Comparison of ENCODE assay signal across 20 mouse cellular contexts in genomic region chr16:88599504-88600237, GRCm38 (mm10). TPM values are rescaled to one million over a fixed set of nuclear protein-coding genes. Genes with fewer than 3 reads are reported as not detected.
DNase-seq lines count a peak whose midpoint lies in the region; ATAC-seq lines count a peak whose summit lies in the region.
"Had no signal": no experiment of that assay in that cellular context is flagged by ENCODE, and none has a peak within 500 bp of the region (broad histone marks: within the 10 kb centered on the region; RNA-seq: fewer than 3 reads in every experiment).

No protein-coding gene starts in this region.

- 4% methylated on average over 16 of the region's 16 CpGs for WGBS in kidney, embryonic 16.5 days
- 26% methylated on average over 16 of the region's 16 CpGs for WGBS in intestine, embryonic 14.5 days
- WGBS in limb, embryonic 15.5 days, result 5% methylated on average over 16 of the region's 16 CpGs

- H3K4me3 ChIP-seq in kidney, embryonic 16.5 days (ENCODE audit: low read length), result no peak overlapping the region
- no peak overlapping the region for H3K4me3 ChIP-seq in intestine, embryonic 14.5 days (ENCODE audit: low read depth, low read length)
- no peak overlapping the region for H3K4me3 ChIP-seq in limb, embryonic 15.5 days
- H3K4me3 ChIP-seq: forebrain, embryonic 12.5 days; gastrocnemius, adult 2 months; midbrain, embryonic 10.5 days had no signal

- 0 out of 2 replicates have a peak, but pooled peaks have one; percentile 31 for ATAC-seq in kidney, embryonic 16.5 days (ENCODE audit: low FRiP score, low TSS enrichment)
- ATAC-seq in intestine, embryonic 14.5 days (replicated peaks; ENCODE audit: low FRiP score, low TSS enrichment, low read depth), result peak; percentile 77
- no peak for ATAC-seq in limb, embryonic 15.5 days (ENCODE audit: insufficient number of reproducible peaks, low FRiP score, low TSS enrichment, low read depth)
- ATAC-seq: Patski had no signal

- no peaks in the 10 kb centered on the region for H3K9me3 ChIP-seq in kidney, embryonic 16.5 days (ENCODE audit: low read length)
- no peaks in the 10 kb centered on the region for H3K9me3 ChIP-seq in intestine, embryonic 14.5 days (ENCODE audit: control insufficient read depth, low read length)
- H3K9me3 ChIP-seq in limb, embryonic 15.5 days, result no peaks in the 10 kb centered on the region
- H3K9me3 ChIP-seq: forebrain, embryonic 12.5 days; midbrain, embryonic 10.5 days had no signal

- no peak overlapping the region for H3K27ac ChIP-seq in kidney, embryonic 16.5 days (ENCODE audit: low read length)
- H3K27ac ChIP-seq in intestine, embryonic 14.5 days (ENCODE audit: low read depth), result peak overlapping the region; percentile 59; the same call in 1 of the 2 replicates
- no peak overlapping the region for H3K27ac ChIP-seq in limb, embryonic 15.5 days
- H3K27ac ChIP-seq: forebrain, embryonic 12.5 days; gastrocnemius, adult 2 months; liver, embryonic 14.5 days; midbrain, embryonic 10.5 days had no signal

- peaks cover 13% of the 10 kb centered on the region; the same call in 1 of the 2 replicates for H3K4me1 ChIP-seq in kidney, embryonic 16.5 days (ENCODE audit: insufficient read depth, low read length)
- no peaks in the 10 kb centered on the region for H3K4me1 ChIP-seq in intestine, embryonic 14.5 days (replicated peaks; ENCODE audit: control insufficient read depth, insufficient read depth, low read length)
- peaks cover 8% of the 10 kb centered on the region; the same call in 1 of the 2 replicates for H3K4me1 ChIP-seq in limb, embryonic 15.5 days
- H3K4me1 ChIP-seq: forebrain, embryonic 12.5 days had no signal

- no peak for DNase-seq in kidney, adult 11 months
- DNase-seq in embryo, embryonic 11 days, result peak; percentile 36
- DNase-seq in intestine, embryonic 14.5 days (ENCODE audit: low spot score), result peak; percentile 66
- no peak for DNase-seq in adrenal gland, adult 18-20 months (ENCODE audit: low spot score in 2 of 2)
- no peak for DNase-seq in thymus, adult 18-20 months
- DNase-seq in urinary bladder, postnatal 10 days (ENCODE audit: low spot score), result no peak
- DNase-seq: cerebellum, adult 8-10 months; gastrocnemius, adult 2 months; heart, postnatal 14 days had no signal

- no peaks in the 10 kb centered on the region for H3K36me3 ChIP-seq in kidney, embryonic 16.5 days (ENCODE audit: insufficient read depth, low read length)
- H3K36me3 ChIP-seq in intestine, embryonic 14.5 days (ENCODE audit: control insufficient read depth, insufficient read depth, low read length), result no peaks in the 10 kb centered on the region
- no peaks in the 10 kb centered on the region for H3K36me3 ChIP-seq in limb, embryonic 15.5 days
- H3K36me3 ChIP-seq: forebrain, embryonic 12.5 days; midbrain, embryonic 10.5 days had no signal

- H3K4me2 ChIP-seq in kidney, embryonic 16.5 days (replicated peaks; ENCODE audit: low read depth, low read length), result peak overlapping the region; percentile 48
- H3K4me2 ChIP-seq in intestine, embryonic 14.5 days (ENCODE audit: low read length), result peak overlapping the region; percentile 29
- peak overlapping the region; percentile 21 for H3K4me2 ChIP-seq in limb, embryonic 15.5 days
- H3K4me2 ChIP-seq: forebrain, embryonic 12.5 days had no signal

- H3K9ac ChIP-seq in kidney, embryonic 16.5 days (replicated peaks; ENCODE audit: low read length), result no peak overlapping the region
- no peak overlapping the region for H3K9ac ChIP-seq in intestine, embryonic 14.5 days (ENCODE audit: low read length)
- H3K9ac ChIP-seq in limb, embryonic 15.5 days, result no peak overlapping the region
- H3K9ac ChIP-seq: forebrain, embryonic 12.5 days; liver, embryonic 14.5 days had no signal

- H3K27me3 ChIP-seq in kidney, embryonic 16.5 days (ENCODE audit: insufficient read depth, low read length), result no peaks in the 10 kb centered on the region
- no peaks in the 10 kb centered on the region for H3K27me3 ChIP-seq in intestine, embryonic 14.5 days (replicated peaks; ENCODE audit: control insufficient read depth, insufficient read depth, low read length)
- H3K27me3 ChIP-seq in limb, embryonic 15.5 days, result peaks cover 5% of the 10 kb centered on the region; the same call in 1 of the 2 replicates
- H3K27me3 ChIP-seq: Patski had no signal

RNA-seq across cellular contexts. Expression of gene Krtap24-1, which starts 12.4 kb away (rescaled TPM):
- polyA plus RNA-seq in kidney, embryonic 16.5 days (2015; fragmentation: Nextera tagmentation; extraction: Ambion mirVana), result not detected in 2 replicates
- polyA plus RNA-seq in intestine, embryonic 14.5 days (2014; fragmentation: Nextera tagmentation; extraction: Ambion mirVana), result not detected in 2 replicates
- polyA plus RNA-seq in limb, embryonic 15.5 days (2015; fragmentation: Nextera tagmentation; extraction: Ambion mirVana), result not detected in 2 replicates
- not detected for total RNA-seq in adrenal gland, adult 18-20 months (2021)
- total RNA-seq: gastrocnemius, adult 2 months; heart, adult 8-10 months; heart, postnatal 14 days; layer of hippocampus, adult 8-10 months; left cerebral cortex, postnatal 10 days had no signal
- polyA plus RNA-seq: brain, embryonic 14.5 days; forebrain, embryonic 12.5 days; liver, embryonic 14.5 days; midbrain, embryonic 10.5 days; Patski; stomach, embryonic 16.5 days had no signal

RNA-seq across cellular contexts. Expression of gene 2310079G19Rik, which starts 27.8 kb away (rescaled TPM):
- not detected in 2 replicates for polyA plus RNA-seq in kidney, embryonic 16.5 days (2015; fragmentation: Nextera tagmentation; extraction: Ambion mirVana)
- polyA plus RNA-seq in intestine, embryonic 14.5 days (2014; fragmentation: Nextera tagmentation; extraction: Ambion mirVana), result not detected in 2 replicates
- polyA plus RNA-seq in limb, embryonic 15.5 days (2015; fragmentation: Nextera tagmentation; extraction: Ambion mirVana), result 8.2 and 17.6 TPM in 2 replicates
- total RNA-seq in adrenal gland, adult 18-20 months (2021), result not detected
- total RNA-seq: gastrocnemius, adult 2 months; heart, adult 8-10 months; heart, postnatal 14 days; layer of hippocampus, adult 8-10 months; left cerebral cortex, postnatal 10 days had no signal
- polyA plus RNA-seq: brain, embryonic 14.5 days; forebrain, embryonic 12.5 days; liver, embryonic 14.5 days; midbrain, embryonic 10.5 days; Patski; stomach, embryonic 16.5 days had no signal

RNA-seq across cellular contexts. Expression of gene Cldn8, which starts 36.7 kb away (rescaled TPM):
- 140 and 143 TPM in 2 replicates for polyA plus RNA-seq in kidney, embryonic 16.5 days (2015; fragmentation: Nextera tagmentation; extraction: Ambion mirVana)
- polyA plus RNA-seq in intestine, embryonic 14.5 days (2014; fragmentation: Nextera tagmentation; extraction: Ambion mirVana), result 42.0 and 49.3 TPM in 2 replicates
- 2.5 and 3.2 TPM in 2 replicates for polyA plus RNA-seq in limb, embryonic 15.5 days (2015; fragmentation: Nextera tagmentation; extraction: Ambion mirVana)
- total RNA-seq in adrenal gland, adult 18-20 months (2021), result not detected
- total RNA-seq: gastrocnemius, adult 2 months; heart, adult 8-10 months; heart, postnatal 14 days; layer of hippocampus, adult 8-10 months; left cerebral cortex, postnatal 10 days had no signal

RNA-seq across cellular contexts. Expression of gene Krtap26-1, which starts 47.9 kb away (rescaled TPM):
- not detected in 2 replicates for polyA plus RNA-seq in kidney, embryonic 16.5 days (2015; fragmentation: Nextera tagmentation; extraction: Ambion mirVana)
- not detected in 2 replicates for polyA plus RNA-seq in intestine, embryonic 14.5 days (2014; fragmentation: Nextera tagmentation; extraction: Ambion mirVana)
- not detected in 2 replicates for polyA plus RNA-seq in limb, embryonic 15.5 days (2015; fragmentation: Nextera tagmentation; extraction: Ambion mirVana)
- not detected for total RNA-seq in adrenal gland, adult 18-20 months (2021)
- total RNA-seq: gastrocnemius, adult 2 months; heart, adult 8-10 months; heart, postnatal 14 days; layer of hippocampus, adult 8-10 months; left cerebral cortex, postnatal 10 days had no signal
- polyA plus RNA-seq: brain, embryonic 14.5 days; forebrain, embryonic 12.5 days; liver, embryonic 14.5 days; midbrain, embryonic 10.5 days; Patski; stomach, embryonic 16.5 days had no signal

Comparison
In these comparisons a context has a peak if more than half of its experiments do, and no peak if none do; other contexts are left out.
1. DNase-seq: peak in embryo, embryonic 11 days (single experiment) and intestine, embryonic 14.5 days (single experiment); none in kidney, adult 11 months (single experiment), adrenal gland, adult 18-20 months (0 of 2), thymus, adult 18-20 months (0 of 2) and urinary bladder, postnatal 10 days (single experiment).
2. RNA of gene Cldn8, which starts 36.7 kb away (polyA plus RNA-seq): 140 to 143 TPM in kidney, embryonic 16.5 days and 42.0 to 49.3 TPM in intestine, embryonic 14.5 days; 2.5 to 3.2 TPM in limb, embryonic 15.5 days; every median in the first group is over 10 times any median in the second.
3. Peak in every context shown above with its lines, with median percentiles within 50 percentile points of each other: H3K4me2 ChIP-seq.